Mouse (Mus musculus) urinary bladder, postnatal 36 days (tissue): ENCODE measurements around the gene 2410137M14Rik.
"Not testable (repeated sequence)": the region's sequence is repeated elsewhere in the genome, so short reads cannot be mapped to it uniquely, and the experiment has no call there.

ENCODE experiments used
- DNase-seq, 2 experiments: peaks; one replicate each; pipeline ENCODE4 v3.0.0; 2022; ENCODE audit warnings: low spot score in 2 of 2, mixed read lengths in 1 of 2

2410137M14Rik gene

DNA sequence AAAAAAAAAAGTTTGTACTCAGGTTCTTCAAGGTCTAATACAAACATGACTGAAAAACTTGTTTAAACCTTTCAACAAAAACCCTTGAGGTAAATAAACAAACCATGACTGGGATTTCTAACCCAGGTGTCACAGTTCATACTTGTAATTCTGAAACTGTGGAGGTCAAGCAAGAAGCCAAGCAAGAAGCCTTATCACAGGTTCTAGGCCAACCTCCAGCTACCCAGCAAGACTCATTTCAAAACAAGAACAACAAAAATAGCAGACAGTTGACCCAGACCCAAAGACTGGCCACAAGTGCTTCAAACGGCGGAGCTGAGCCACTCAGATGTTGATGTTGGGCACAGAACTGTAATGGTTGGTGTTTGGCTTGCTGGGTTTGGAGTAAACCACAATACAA is 13.5 kb upstream of the 2410137M14Rik start:
- no peak for DNase-seq

- no peak for DNase-seq
Observed at GRCm38 (mm10) chr17:36993770-36994325, 12.8 kb upstream of the 2410137M14Rik start.

GRCm38 (mm10) chr17:36992336-36993104 is 11.5 kb upstream of the 2410137M14Rik start:
- DNase-seq, result no peak

GRCm38 (mm10) chr17:36990630-36991029 is 9.6 kb upstream of the 2410137M14Rik start:
- DNase-seq, result not testable (repeated sequence)

GRCm38 (mm10) chr17:36989437-36989836 is 8.4 kb upstream of the 2410137M14Rik start, which contains the start of gene H2-M5:
Gene H2-M5 (minus strand): TSS chr17:36989537.
- no peak for DNase-seq

DNA sequence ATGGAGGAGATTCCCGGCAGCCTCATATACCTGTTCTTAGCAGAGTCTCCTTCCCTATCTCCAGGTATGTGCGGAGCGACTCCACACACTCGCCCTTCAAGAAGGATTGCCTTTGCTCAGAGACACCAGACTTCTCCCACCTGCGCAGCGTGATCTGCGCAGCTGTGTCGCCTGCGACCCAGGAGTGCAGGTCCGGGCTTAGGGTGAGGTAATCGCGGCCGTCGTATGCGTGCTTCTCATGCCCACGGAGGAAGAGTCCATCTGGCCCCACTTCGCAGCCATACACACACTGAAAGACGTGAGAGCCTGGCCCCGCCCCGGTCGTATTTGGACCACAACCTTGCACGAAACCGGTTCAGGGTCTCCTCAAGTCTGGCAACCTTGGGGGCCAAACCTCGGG is 7.4 kb upstream of the 2410137M14Rik start:
- DNase-seq, result no peak

- no peak for DNase-seq
Observed at GRCm38 (mm10) chr17:36982253-36983155, 1.5 kb upstream of the 2410137M14Rik start.

DNA sequence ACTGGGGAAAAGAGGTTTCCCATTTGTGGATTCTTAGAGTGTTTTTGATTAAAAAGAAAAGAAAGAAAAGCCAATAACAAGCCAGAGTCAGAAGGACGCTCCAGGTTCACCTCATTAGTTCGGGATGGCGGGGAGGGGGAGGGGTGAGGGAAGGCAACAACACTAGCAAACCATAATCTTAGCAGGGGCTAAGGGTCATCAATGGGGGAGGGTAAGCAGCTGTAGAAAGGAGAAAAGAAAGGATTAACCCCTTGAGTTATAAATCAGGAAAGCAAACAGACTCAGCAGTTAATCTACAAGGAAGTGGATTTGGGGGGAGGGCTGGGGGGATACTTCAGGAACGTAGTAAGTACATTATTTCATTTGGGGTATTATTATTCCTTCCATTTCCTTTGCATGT is 808 bp upstream of the 2410137M14Rik start:
- no peak for DNase-seq

GRCm38 (mm10) chr17:36973271-36973787 is 7.7 kb downstream of the 2410137M14Rik start:
- DNase-seq, result no peak

GRCm38 (mm10) chr17:36972791-36973190 is 8.2 kb downstream of the 2410137M14Rik start:
- DNase-seq, result no peak

- DNase-seq, result no peak
Observed at GRCm38 (mm10) chr17:36971172-36971850, 9.7 kb downstream of the 2410137M14Rik start.

DNA sequence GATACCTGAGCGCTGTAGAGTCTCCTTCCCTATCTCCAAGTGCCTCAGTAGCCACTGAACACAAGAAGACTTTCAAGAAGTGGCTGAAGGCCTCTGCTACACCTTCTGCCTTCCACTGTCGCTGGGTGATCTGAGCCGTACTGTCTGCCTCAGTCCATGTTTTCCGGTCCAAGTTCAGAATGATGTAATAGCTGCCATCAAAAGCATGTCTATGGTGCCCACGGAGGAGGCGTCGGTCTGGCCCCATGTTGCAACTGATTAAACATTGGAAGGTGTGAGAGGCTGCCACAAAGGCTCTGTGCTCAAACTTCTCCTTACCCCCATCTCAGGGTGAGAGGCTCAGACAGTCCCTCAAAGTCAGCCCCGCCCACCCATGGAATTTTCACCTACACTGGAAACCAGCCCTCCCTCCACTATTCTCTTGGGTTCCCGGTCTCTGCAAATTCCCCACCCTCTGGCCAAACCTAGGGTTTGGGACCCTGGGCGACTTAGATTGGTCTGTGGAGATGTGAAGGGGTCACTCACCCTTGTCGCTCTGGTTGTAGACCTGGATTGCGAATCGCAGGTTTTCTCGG is 10.6 kb downstream of the 2410137M14Rik start:
- DNase-seq, result no peak

DNA sequence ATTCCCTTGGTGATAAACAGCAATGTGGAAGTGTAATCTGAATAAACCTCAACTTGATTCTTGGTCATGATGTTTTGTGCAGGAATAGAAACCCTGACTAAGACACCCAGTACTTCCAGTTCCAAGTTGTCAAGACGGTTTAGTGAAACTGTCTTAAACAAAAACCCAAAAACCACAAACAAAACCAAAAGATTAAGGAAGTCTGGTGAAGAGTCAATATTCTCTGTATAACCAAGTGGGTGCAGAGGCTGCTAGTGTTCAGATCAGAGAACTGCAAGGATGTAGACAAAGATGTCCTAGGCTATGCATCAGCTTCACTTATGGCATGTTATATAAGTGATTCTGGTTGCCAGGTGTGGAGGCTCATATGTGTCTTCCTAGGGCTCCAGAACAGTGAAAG is 14.2 kb downstream of the 2410137M14Rik start:
- DNase-seq, result no peak

DNA sequence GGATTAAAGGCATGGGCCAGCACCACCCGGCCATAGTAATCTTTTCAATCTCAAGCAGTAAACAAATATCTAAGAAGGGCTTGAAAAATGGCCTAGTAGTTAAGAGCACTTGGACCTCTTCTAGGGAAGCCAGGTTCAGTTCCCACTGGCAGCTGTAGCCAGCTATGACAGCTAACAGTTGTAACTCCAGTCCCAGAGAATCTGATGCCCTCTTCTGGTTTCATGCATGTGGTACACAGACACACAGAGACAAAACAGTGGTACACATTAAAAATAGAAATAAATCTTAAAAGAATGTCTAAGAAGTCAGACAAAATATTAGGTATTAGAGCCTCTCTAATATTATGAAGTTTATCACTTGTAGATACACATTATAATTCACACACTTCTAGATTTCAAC is 19.9 kb downstream of the 2410137M14Rik start:
- DNase-seq, result no peak

DNA sequence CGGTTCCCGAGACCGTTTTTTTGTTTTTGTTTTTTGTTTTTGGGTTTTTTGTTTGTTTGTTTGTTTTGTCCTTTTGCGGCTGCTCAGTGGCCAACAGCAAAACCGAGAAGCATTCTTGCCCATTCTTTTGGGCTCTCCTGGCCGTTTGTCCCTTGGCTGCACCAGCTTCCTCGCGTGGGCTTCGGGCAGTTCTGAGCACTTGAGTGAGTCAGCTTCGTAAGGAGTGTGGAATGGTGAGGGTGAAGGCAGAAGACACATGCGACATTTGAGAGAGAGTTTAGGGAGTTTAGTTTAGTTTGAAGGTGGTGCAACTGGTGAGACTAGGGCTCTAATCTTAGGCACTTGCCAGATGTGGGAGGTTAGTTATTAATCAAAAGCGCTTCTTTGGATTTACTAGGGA is 22.2 kb downstream of the 2410137M14Rik start:
- DNase-seq, result no peak

- DNase-seq, result peak; percentile 87 to 93
Observed at GRCm38 (mm10) chr17:36957999-36958743, 22.9 kb downstream of the 2410137M14Rik start, which contains the start of the genes Znrd1 and Znrd1as. Gene Znrd1 (minus strand): TSS chr17:36958559. Gene Znrd1as (plus strand): TSS chr17:36958592.

GRCm38 (mm10) chr17:36953062-36953461 is 28.0 kb downstream of the 2410137M14Rik start:
- DNase-seq, result no peak

GRCm38 (mm10) chr17:36952631-36953030 is 28.4 kb downstream of the 2410137M14Rik start:
- DNase-seq, result no peak

DNA sequence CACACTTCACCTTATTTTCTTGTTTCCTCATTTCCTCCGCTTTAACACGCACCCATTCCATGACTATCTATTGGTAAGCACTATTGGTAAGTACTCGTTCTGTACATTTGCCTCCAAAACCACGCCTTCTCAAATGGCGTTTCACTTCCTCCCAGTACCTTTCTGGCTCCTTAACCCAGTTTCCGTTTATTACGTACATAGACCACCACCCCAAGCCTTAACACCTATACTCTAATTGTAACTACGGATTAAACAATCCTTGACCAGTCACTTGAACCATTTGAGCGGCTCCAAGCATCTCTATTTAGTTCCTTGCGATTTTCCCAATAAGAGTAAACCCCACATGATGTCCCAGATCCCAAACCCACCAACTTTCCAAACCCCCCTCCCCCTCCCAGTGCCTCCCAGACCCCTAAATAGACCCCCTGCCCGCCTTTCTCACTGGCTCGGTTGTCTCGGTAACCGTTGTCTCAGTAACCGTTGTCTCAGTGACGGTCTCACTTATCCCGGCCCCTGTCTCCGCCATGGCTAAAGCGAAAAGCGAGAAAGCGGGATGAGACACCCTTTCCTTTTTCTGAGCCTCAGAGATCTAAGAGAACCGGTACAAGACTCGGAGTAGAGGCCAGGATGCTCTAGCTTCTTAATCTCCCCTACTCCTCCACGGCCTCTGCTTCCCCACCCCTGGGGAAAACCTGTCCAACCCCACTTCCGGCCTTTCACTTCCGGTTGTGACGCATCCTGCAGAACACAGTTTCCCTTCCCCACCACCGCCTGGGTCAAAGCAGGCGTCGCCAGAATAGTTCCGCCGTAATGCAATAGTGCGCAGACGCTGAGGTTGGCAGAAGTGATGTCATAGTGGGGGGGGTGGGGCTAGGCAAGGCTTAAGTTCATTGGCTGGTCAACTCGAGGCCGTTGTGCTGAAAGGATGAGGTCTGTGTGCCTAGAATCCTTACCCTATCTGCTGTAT is 29.8 kb downstream of the 2410137M14Rik start, which contains the start of gene Ppp1r11:
Gene Ppp1r11 (minus strand): TSS at position 761 of the 967 bp plus-strand sequence.
- DNase-seq, result peak; percentile 91 to 96
